In genomic region chr3:96938738-96939137, GRCm38 (mm10) we compare ENCODE assay signal across 7 mouse cellular contexts. TPM values are rescaled to one million over a fixed set of nuclear protein-coding genes. Genes with fewer than 3 reads are reported as not detected.
A peak's percentile ranks its signal among the peaks of the same experiment; 100 is the strongest.
DNase-seq lines count a peak whose midpoint lies in the region; ATAC-seq and TF ChIP-seq lines count a peak whose summit lies in the region.

No protein-coding gene starts in this region.

- no peak overlapping the region for H3K4me2 ChIP-seq in limb, embryonic 11.5 days (ENCODE audit: low read depth, severe bottlenecking)

- peak; percentile 57; the same call in 1 of the 2 replicates for ATAC-seq in limb, embryonic 11.5 days (ENCODE audit: insufficient number of reproducible peaks, low FRiP score, low TSS enrichment, low read depth)

- peak overlapping the region; percentile 38 for H3K4me3 ChIP-seq in embryonic facial prominence, embryonic 10.5 days
- no peak overlapping the region for H3K4me3 ChIP-seq in heart, adult 2 months
- H3K4me3 ChIP-seq in kidney, adult 2 months (ENCODE audit: insufficient read depth, low read depth, low read length): no peak overlapping the region
- H3K4me3 ChIP-seq in limb, embryonic 11.5 days (ENCODE audit: low read depth, low read length): no peak overlapping the region

- no peaks in the 10 kb centered on the region for H3K9me3 ChIP-seq in embryonic facial prominence, embryonic 10.5 days
- H3K9me3 ChIP-seq in limb, embryonic 11.5 days (ENCODE audit: control insufficient read depth, low read length): no peaks in the 10 kb centered on the region

- no peaks in the 10 kb centered on the region for H3K79me2 ChIP-seq in heart, adult 2 months (replicated peaks; ENCODE audit: control insufficient read depth, insufficient read depth, low read length)

- TF ChIP-seq POLR2A in heart, adult 2 months (IDR thresholded peaks at IDR 0.05; ENCODE audit: insufficient read depth, low read depth, low read length): no peak
- no peak for TF ChIP-seq POLR2A in kidney, adult 2 months (IDR thresholded peaks at IDR 0.05; ENCODE audit: low read depth, low read length)

- DNase-seq in adrenal gland, postnatal 10 days: peak; percentile 92
- DNase-seq in embryonic facial prominence, embryonic 10.5 days (ENCODE audit: low spot score): peak; percentile 88
- DNase-seq in heart, adult 2 months: peak; percentile 77 to 83
- DNase-seq in kidney, adult 2 months: peak; percentile 79
- peak; percentile 95 for DNase-seq in limb, embryonic 11.5 days (ENCODE audit: low spot score)
- peak; percentile 23 to 34 for DNase-seq in monocyte, adult 2 months (ENCODE audit: low read depth in 1 of 2, low spot score in 2 of 2)
- DNase-seq in spleen, postnatal 36 days (ENCODE audit: low spot score in 2 of 2): peak; percentile 58 to 64

- H3K36me3 ChIP-seq in embryonic facial prominence, embryonic 10.5 days (replicated peaks): no peaks in the 10 kb centered on the region
- no peaks in the 10 kb centered on the region for H3K36me3 ChIP-seq in heart, adult 2 months (ENCODE audit: control insufficient read depth, insufficient read depth, low read length)
- no peaks in the 10 kb centered on the region for H3K36me3 ChIP-seq in kidney, adult 2 months (ENCODE audit: control insufficient read depth, insufficient read depth, low read length)
- H3K36me3 ChIP-seq in limb, embryonic 11.5 days (ENCODE audit: control insufficient read depth, insufficient read depth, low read length): no peaks in the 10 kb centered on the region

- H3K27ac ChIP-seq in embryonic facial prominence, embryonic 10.5 days (replicated peaks): no peak overlapping the region
- no peak overlapping the region for H3K27ac ChIP-seq in heart, adult 2 months
- no peak overlapping the region for H3K27ac ChIP-seq in kidney, adult 2 months (ENCODE audit: insufficient read depth, low read depth, low read length)
- no peak overlapping the region for H3K27ac ChIP-seq in limb, embryonic 11.5 days (replicated peaks; ENCODE audit: low read depth, low read length)

- H3K27me3 ChIP-seq in embryonic facial prominence, embryonic 10.5 days (replicated peaks; ENCODE audit: low read depth, poor library complexity, severe bottlenecking): peaks cover 23% of the 10 kb centered on the region
- H3K27me3 ChIP-seq in heart, adult 2 months (ENCODE audit: control insufficient read depth, insufficient read depth, low read length): no peaks in the 10 kb centered on the region
- H3K27me3 ChIP-seq in kidney, adult 2 months (replicated peaks; ENCODE audit: control insufficient read depth, insufficient read depth, low read length): no peaks in the 10 kb centered on the region
- no peaks in the 10 kb centered on the region for H3K27me3 ChIP-seq in limb, embryonic 11.5 days (ENCODE audit: control insufficient read depth, insufficient read depth, low read length)

- intact Hi-C loops in heart, adult 2 months (cut with DNase I): loop anchor here (1.0 to 5.0 kb wide), 4 partner anchors 124 to 649 kb away; no protein-coding TSS in a partner anchor

- H3K4me1 ChIP-seq in embryonic facial prominence, embryonic 10.5 days: peaks cover 21% of the 10 kb centered on the region
- no peaks in the 10 kb centered on the region for H3K4me1 ChIP-seq in heart, adult 2 months (ENCODE audit: control insufficient read depth, insufficient read depth, low read length)
- no peaks in the 10 kb centered on the region for H3K4me1 ChIP-seq in kidney, adult 2 months (ENCODE audit: control insufficient read depth, insufficient read depth, low read length)
- H3K4me1 ChIP-seq in limb, embryonic 11.5 days (ENCODE audit: control insufficient read depth, insufficient read depth, low read length): no peaks in the 10 kb centered on the region

- TF ChIP-seq EP300 in heart, adult 2 months (IDR thresholded peaks at IDR 0.05; ENCODE audit: insufficient read depth, low read depth, low read length): peak; percentile 96

- peak; percentile 89 for TF ChIP-seq CTCF in heart, adult 2 months (IDR thresholded peaks at IDR 0.05)
- TF ChIP-seq CTCF in kidney, adult 2 months (conservative IDR thresholded peaks at IDR 0.05; ENCODE audit: insufficient read depth, insufficient read length, low read depth, low read length): peak; percentile 98

- H3K9ac ChIP-seq in heart, adult 2 months (ENCODE audit: low read depth, low read length): no peak overlapping the region
- H3K9ac ChIP-seq in limb, embryonic 11.5 days (ENCODE audit: low read length): no peak overlapping the region

- 13% methylated on average over 11 of the region's 11 CpGs for WGBS in embryonic facial prominence, embryonic 10.5 days
- 10% methylated on average over 11 of the region's 11 CpGs for WGBS in heart, adult 2 months
- 13% methylated on average over 11 of the region's 11 CpGs for WGBS in kidney, adult 2 months
- 15% methylated on average over 11 of the region's 11 CpGs for WGBS in limb, embryonic 11.5 days

RNA-seq across cellular contexts. Expression of gene Gja8, which starts 12.9 kb away (rescaled TPM):
- total RNA-seq in adrenal gland, postnatal 10 days (2021): not detected
- 0.02 and 0.05 TPM in 2 replicates for polyA plus RNA-seq in embryonic facial prominence, embryonic 10.5 days (2016; fragmentation: Nextera tagmentation; extraction: Ambion mirVana)
- not detected for total RNA-seq in heart, adult 2 months (2021)
- polyA plus RNA-seq in heart, adult 2 months (2012; rRNA removed): not detected in 2 replicates
- polyA plus RNA-seq in kidney, adult 2 months (2012; rRNA removed): 0.01 TPM in 1 of 2 replicates, not detected in the other
- polyA plus RNA-seq in limb, embryonic 11.5 days (2014; fragmentation: Nextera tagmentation; extraction: Ambion mirVana): not detected in 2 replicates

RNA-seq across cellular contexts. Expression of gene Gpr89, which starts 33.6 kb away (rescaled TPM):
- 10 to 100 TPM; 27.7 to 31.2 TPM for total RNA-seq in adrenal gland, postnatal 10 days (2021)
- polyA plus RNA-seq in embryonic facial prominence, embryonic 10.5 days (2016; fragmentation: Nextera tagmentation; extraction: Ambion mirVana): 38.1 and 42.2 TPM in 2 replicates
- total RNA-seq in heart, adult 2 months (2021): 10 to 100 TPM; 22.9 to 24.2 TPM
- polyA plus RNA-seq in heart, adult 2 months (2012; rRNA removed): 16.2 and 26.2 TPM in 2 replicates
- polyA plus RNA-seq in kidney, adult 2 months (2012; rRNA removed): 28.9 and 33.6 TPM in 2 replicates
- polyA plus RNA-seq in limb, embryonic 11.5 days (2014; fragmentation: Nextera tagmentation; extraction: Ambion mirVana): 37.0 and 40.7 TPM in 2 replicates

RNA-seq across cellular contexts. Expression of gene Gja5, which starts 34.2 kb away (rescaled TPM):
- total RNA-seq in adrenal gland, postnatal 10 days (2021): 1 to 10 TPM; 3.9 to 4.4 TPM
- polyA plus RNA-seq in embryonic facial prominence, embryonic 10.5 days (2016; fragmentation: Nextera tagmentation; extraction: Ambion mirVana): 9.4 and 9.6 TPM in 2 replicates
- total RNA-seq in heart, adult 2 months (2021): 10 to 100 TPM; 14.2 to 16.3 TPM
- 24.0 and 30.7 TPM in 2 replicates for polyA plus RNA-seq in heart, adult 2 months (2012; rRNA removed)
- polyA plus RNA-seq in kidney, adult 2 months (2012; rRNA removed): 8.2 and 8.7 TPM in 2 replicates
- polyA plus RNA-seq in limb, embryonic 11.5 days (2014; fragmentation: Nextera tagmentation; extraction: Ambion mirVana): 3.7 and 4.8 TPM in 2 replicates

Comparison
In these comparisons a context has a peak if more than half of its experiments do, and no peak if none do; other contexts are left out.
1. DNase-seq: peak in every context shown above with its lines; median percentile 95 in limb, embryonic 11.5 days; 92 in adrenal gland, postnatal 10 days; 88 in embryonic facial prominence, embryonic 10.5 days; 80 in heart, adult 2 months; 79 in kidney, adult 2 months; 61 in spleen, postnatal 36 days; 28 in monocyte, adult 2 months.